Mouse (Mus musculus): ENCODE measurements around the gene Trim27. TPM values are rescaled to one million over a fixed set of nuclear protein-coding genes. Genes with fewer than 3 reads are reported as not detected.

The Trim27 gene
- polyA plus RNA-seq, 1 experiment from 2014 or later = 102 TPM

- Histone ChIP-seq H3K4me3 (ENCODE audit: low read depth, low read length) (no peak overlapping the region), H3K9ac (ENCODE audit: low read depth, low read length) (no peak overlapping the region), H3K27me3 (ENCODE audit: control insufficient read depth, insufficient read depth, low read length) (no peaks in the 10 kb centered on the region), H3K27ac (ENCODE audit: low read depth, low read length) (no peak overlapping the region), H3K4me1 (ENCODE audit: control insufficient read depth, insufficient read depth, low read length) (no peaks in the 10 kb centered on the region), H3K9me3 (replicated peaks; ENCODE audit: control insufficient read depth, low read length) (no peaks in the 10 kb centered on the region), H3K36me3 (ENCODE audit: control insufficient read depth, insufficient read depth, low read length) (no peaks in the 10 kb centered on the region), H3K4me2 (no peak overlapping the region)
- no peak for ATAC-seq (replicated peaks; ENCODE audit: insufficient number of reproducible peaks, low FRiP score, low TSS enrichment)
- 82% methylated on average over 5 of the region's 5 CpGs for WGBS (ENCODE audit: insufficient replicate concordance)
Measured at GRCm38 (mm10) chr13:21197721-21198120, 18.5 kb downstream of the Trim27 start.

GRCm38 (mm10) chr13:21198313-21198712, 19.1 kb downstream of the Trim27 start:
- H3K4me1 ChIP-seq (ENCODE audit: control insufficient read depth, insufficient read depth, low read length) = no peaks in the 10 kb centered on the region
- no peak overlapping the region for H3K4me2 ChIP-seq
- no peak overlapping the region for H3K4me3 ChIP-seq (ENCODE audit: low read depth, low read length)
- no peak overlapping the region for H3K9ac ChIP-seq (ENCODE audit: low read depth, low read length)
- ATAC-seq (replicated peaks; ENCODE audit: insufficient number of reproducible peaks, low FRiP score, low TSS enrichment) = no peak
- H3K27ac ChIP-seq (ENCODE audit: low read depth, low read length) = no peak overlapping the region
- no peaks in the 10 kb centered on the region for H3K27me3 ChIP-seq (ENCODE audit: control insufficient read depth, insufficient read depth, low read length)
- no peaks in the 10 kb centered on the region for H3K36me3 ChIP-seq (ENCODE audit: control insufficient read depth, insufficient read depth, low read length)
- H3K9me3 ChIP-seq (replicated peaks; ENCODE audit: control insufficient read depth, low read length) = no peaks in the 10 kb centered on the region
- 71% methylated on average over 2 of the region's 2 CpGs for WGBS (ENCODE audit: insufficient replicate concordance)

GRCm38 (mm10) chr13:21199046-21200028, 20.1 kb downstream of the Trim27 start:
- Histone ChIP-seq H3K27me3 (ENCODE audit: control insufficient read depth, insufficient read depth, low read length) (no peaks in the 10 kb centered on the region), H3K9ac (ENCODE audit: low read depth, low read length) (peak overlapping the region; percentile 70), H3K9me3 (replicated peaks; ENCODE audit: control insufficient read depth, low read length) (no peaks in the 10 kb centered on the region), H3K4me2 (peak overlapping the region; percentile 52), H3K4me1 (ENCODE audit: control insufficient read depth, insufficient read depth, low read length) (no peaks in the 10 kb centered on the region), H3K4me3 (ENCODE audit: low read depth, low read length) (peak overlapping the region; percentile 54), H3K27ac (ENCODE audit: low read depth, low read length) (peak overlapping the region; percentile 57), H3K36me3 (ENCODE audit: control insufficient read depth, insufficient read depth, low read length) (no peaks in the 10 kb centered on the region)
- ATAC-seq (replicated peaks; ENCODE audit: insufficient number of reproducible peaks, low FRiP score, low TSS enrichment) = peak; percentile 68
- WGBS (ENCODE audit: insufficient replicate concordance) = 5% methylated on average over 17 of the region's 17 CpGs

GRCm38 (mm10) chr13:21200043-21200999, 21.1 kb downstream of the Trim27 start:
- Histone ChIP-seq H3K36me3 (ENCODE audit: control insufficient read depth, insufficient read depth, low read length) (no peaks in the 10 kb centered on the region), H3K9ac (ENCODE audit: low read depth, low read length) (peak overlapping the region; percentile 70), H3K4me3 (ENCODE audit: low read depth, low read length) (peak overlapping the region; percentile 54), H3K27me3 (ENCODE audit: control insufficient read depth, insufficient read depth, low read length) (no peaks in the 10 kb centered on the region), H3K27ac (ENCODE audit: low read depth, low read length) (peak overlapping the region; percentile 57), H3K4me2 (peak overlapping the region; percentile 52), H3K9me3 (replicated peaks; ENCODE audit: control insufficient read depth, low read length) (no peaks in the 10 kb centered on the region), H3K4me1 (ENCODE audit: control insufficient read depth, insufficient read depth, low read length) (no peaks in the 10 kb centered on the region)
- 4% methylated on average over 48 of the region's 48 CpGs for WGBS (ENCODE audit: insufficient replicate concordance)
- ATAC-seq (replicated peaks; ENCODE audit: insufficient number of reproducible peaks, low FRiP score, low TSS enrichment) = peak; percentile 95

GRCm38 (mm10) chr13:21215275-21215983, 36.2 kb downstream of the Trim27 start:
- H3K4me3 ChIP-seq (ENCODE audit: low read depth, low read length) = peak overlapping the region; percentile 43
- peak; percentile 81 for ATAC-seq (replicated peaks; ENCODE audit: insufficient number of reproducible peaks, low FRiP score, low TSS enrichment)
- H3K4me2 ChIP-seq = peak overlapping the region; percentile 65
- peaks cover 6% of the 10 kb centered on the region for H3K9me3 ChIP-seq (replicated peaks; ENCODE audit: control insufficient read depth, low read length)
- 3% methylated on average over 20 of the region's 20 CpGs for WGBS (ENCODE audit: insufficient replicate concordance)
- peaks cover 4% of the 10 kb centered on the region; the same call in 1 of the 2 replicates for H3K27me3 ChIP-seq (ENCODE audit: control insufficient read depth, insufficient read depth, low read length)
- no peak overlapping the region for H3K27ac ChIP-seq (ENCODE audit: low read depth, low read length)
- no peak overlapping the region; the same call in 1 of the 2 replicates for H3K9ac ChIP-seq (ENCODE audit: low read depth, low read length)
- no peaks in the 10 kb centered on the region for H3K4me1 ChIP-seq (ENCODE audit: control insufficient read depth, insufficient read depth, low read length)
- H3K36me3 ChIP-seq (ENCODE audit: control insufficient read depth, insufficient read depth, low read length) = no peaks in the 10 kb centered on the region

GRCm38 (mm10) chr13:21216781-21217180, 37.5 kb downstream of the Trim27 start:
- no peaks in the 10 kb centered on the region for H3K36me3 ChIP-seq (ENCODE audit: control insufficient read depth, insufficient read depth, low read length)
- 52% methylated on average over 1 of the region's 1 CpGs for WGBS (ENCODE audit: insufficient replicate concordance)
- no peak overlapping the region for H3K9ac ChIP-seq (ENCODE audit: low read depth, low read length)
- no peaks in the 10 kb centered on the region for H3K9me3 ChIP-seq (replicated peaks; ENCODE audit: control insufficient read depth, low read length)
- no peak overlapping the region for H3K4me2 ChIP-seq
- H3K4me1 ChIP-seq (ENCODE audit: control insufficient read depth, insufficient read depth, low read length) = no peaks in the 10 kb centered on the region
- no peak overlapping the region for H3K27ac ChIP-seq (ENCODE audit: low read depth, low read length)
- ATAC-seq (replicated peaks; ENCODE audit: insufficient number of reproducible peaks, low FRiP score, low TSS enrichment) = no peak
- no peak overlapping the region for H3K4me3 ChIP-seq (ENCODE audit: low read depth, low read length)
- peaks cover 4% of the 10 kb centered on the region; the same call in 1 of the 2 replicates for H3K27me3 ChIP-seq (ENCODE audit: control insufficient read depth, insufficient read depth, low read length)

GRCm38 (mm10) chr13:21221656-21222462, 42.6 kb downstream of the Trim27 start:
- Histone ChIP-seq H3K9ac (ENCODE audit: low read depth, low read length) (peak overlapping the region; percentile 70), H3K27ac (ENCODE audit: low read depth, low read length) (no peak overlapping the region)
- ATAC-seq (replicated peaks; ENCODE audit: insufficient number of reproducible peaks, low FRiP score, low TSS enrichment) = peak; percentile 73

More at GRCm38 (mm10) chr13:21221656-21222462, 42.6 kb downstream of the Trim27 start:
- peaks cover 4% of the 10 kb centered on the region; the same call in 1 of the 2 replicates for H3K27me3 ChIP-seq (ENCODE audit: control insufficient read depth, insufficient read depth, low read length)
- peak overlapping the region; percentile 81 for H3K4me2 ChIP-seq
- H3K36me3 ChIP-seq (ENCODE audit: control insufficient read depth, insufficient read depth, low read length) = no peaks in the 10 kb centered on the region
- H3K9me3 ChIP-seq (replicated peaks; ENCODE audit: control insufficient read depth, low read length) = no peaks in the 10 kb centered on the region
- H3K4me1 ChIP-seq (ENCODE audit: control insufficient read depth, insufficient read depth, low read length) = no peaks in the 10 kb centered on the region
- H3K4me3 ChIP-seq (ENCODE audit: low read depth, low read length) = peak overlapping the region; percentile 65
- WGBS (ENCODE audit: insufficient replicate concordance) = 6% methylated on average over 20 of the region's 20 CpGs
